Mouse (Mus musculus) frontal cortex, postnatal 10 days (tissue): ENCODE measurements around the gene Nxph1.
A peak's percentile ranks its signal among the peaks of the same experiment; 100 is the strongest.

Experiments used
- DNase-seq, 2 experiments: peaks; one replicate each; pipeline ENCODE4 v3.0.0; 2022; ENCODE audit warnings: low spot score in 2 of 2, mixed read lengths in 1 of 2

The Nxph1 gene

DNA sequence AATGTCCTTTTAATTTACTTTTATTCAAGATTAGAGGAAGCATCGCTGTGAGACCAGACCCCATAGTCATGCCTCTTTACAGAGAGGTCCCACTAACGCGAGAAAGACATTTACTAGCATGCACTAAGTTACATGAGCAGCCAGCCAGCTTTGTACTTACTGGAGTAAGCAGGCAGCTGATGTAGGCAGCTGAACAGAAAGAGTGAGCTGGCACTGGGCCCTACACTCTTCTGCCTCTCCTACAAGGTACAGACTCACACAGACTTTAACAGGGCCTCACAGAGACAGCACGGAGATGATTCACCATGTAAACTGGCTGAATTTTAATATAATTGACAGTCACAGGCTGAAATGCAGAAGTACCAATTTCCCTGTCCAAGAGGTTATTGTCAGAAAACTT is 11.6 kb downstream of the Nxph1 start:
- no peak for DNase-seq

DNA sequence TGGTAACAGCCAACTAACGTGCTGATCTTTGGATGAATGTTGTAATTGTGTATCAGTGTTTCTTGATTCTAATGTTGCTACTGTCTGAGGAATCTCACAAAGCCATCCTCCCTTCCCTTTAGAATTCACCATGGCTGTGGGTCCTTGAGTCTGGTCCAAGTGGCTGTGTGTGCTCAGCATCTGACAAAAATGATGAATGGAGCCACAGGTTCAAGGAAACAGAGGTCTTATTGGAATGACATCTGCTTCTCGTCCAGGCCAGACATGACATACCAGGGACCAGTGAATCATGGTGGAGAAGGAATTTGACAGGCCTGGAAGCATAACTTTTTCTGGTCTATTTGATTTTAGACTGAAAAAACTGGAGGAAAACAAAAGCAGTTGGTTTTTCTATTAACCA is 22.3 kb downstream of the Nxph1 start:
- no peak for DNase-seq

DNA sequence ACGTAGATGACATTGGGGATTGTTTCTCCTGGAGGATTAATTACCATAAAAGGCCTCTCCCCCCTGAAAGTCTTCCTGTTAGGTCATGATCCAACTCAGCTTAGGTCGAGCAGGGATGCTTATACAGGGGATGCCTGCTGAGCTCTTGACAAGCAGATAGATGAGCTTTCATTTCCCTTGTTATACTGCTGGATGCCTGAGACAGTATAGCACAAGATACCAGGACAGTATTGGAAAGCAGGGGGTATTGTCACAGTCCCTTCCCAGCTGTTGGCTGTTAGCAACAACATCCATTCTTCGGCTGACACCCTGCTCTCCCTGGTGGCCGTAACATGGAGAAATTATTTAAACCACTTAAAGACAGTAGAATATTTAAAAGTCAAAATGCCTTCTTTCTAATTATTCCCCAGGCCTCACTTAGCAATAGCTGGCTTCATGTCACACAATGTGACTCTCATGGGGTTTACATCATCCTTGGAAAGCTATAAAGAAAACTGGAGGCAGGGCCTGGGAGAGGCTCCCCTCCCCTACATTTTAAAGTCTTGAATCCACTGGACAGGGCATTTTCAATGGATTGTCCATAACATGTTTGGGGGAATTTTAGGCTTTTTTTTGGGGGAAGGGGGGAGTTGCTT is 31.1 kb downstream of the Nxph1 start:
- DNase-seq = no peak

DNA sequence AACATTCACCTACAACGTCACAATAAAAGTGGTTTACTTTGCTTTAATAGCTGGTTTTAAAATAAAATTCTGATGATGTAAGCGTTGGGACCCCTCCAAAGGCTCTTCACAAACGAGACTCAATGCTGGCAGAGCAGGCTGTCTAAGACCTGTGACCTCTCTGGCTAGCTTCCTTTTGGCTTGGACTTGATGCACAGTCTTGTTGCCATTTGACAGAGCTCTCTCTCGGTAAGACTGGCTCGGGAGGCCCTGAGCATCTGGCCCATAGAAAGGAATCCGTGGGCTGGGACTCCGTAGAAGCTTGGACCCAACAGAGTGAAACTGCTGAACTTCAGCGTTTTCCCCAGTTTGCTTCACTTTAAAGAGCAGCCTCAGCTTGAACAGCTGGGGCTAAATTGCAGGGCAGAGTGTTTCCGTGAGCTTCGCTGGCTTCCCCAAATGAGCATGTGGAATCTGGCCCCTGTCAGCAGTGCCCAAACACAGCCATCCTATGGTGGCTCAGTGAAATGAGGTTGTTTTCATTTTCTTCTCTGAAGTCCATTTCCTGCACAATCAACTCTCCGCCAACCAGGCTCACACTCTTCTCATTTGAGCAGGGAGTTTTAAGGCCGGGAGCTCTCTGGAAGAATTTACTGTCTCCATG is 48.2 kb downstream of the Nxph1 start:
- DNase-seq = no peak

DNA sequence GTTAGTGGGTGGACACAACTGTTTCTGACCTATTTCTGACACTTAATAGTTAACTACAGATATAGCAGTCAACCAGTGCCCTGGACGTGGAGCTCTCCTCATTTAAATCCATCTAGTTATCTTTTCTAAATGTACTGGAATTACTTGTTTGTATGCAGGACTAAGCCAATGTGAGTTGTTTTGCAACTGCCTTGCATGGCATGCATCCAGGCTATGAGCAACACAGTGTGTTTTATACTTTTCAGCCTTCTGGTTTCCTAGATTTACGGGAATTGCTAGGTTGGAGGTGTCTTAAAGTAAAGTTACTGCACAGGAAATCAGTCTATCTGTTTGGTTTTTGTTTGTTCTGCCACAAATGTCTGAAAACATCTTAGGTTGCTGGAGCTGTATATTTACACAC is 49.1 kb downstream of the Nxph1 start:
- DNase-seq = no peak

DNA sequence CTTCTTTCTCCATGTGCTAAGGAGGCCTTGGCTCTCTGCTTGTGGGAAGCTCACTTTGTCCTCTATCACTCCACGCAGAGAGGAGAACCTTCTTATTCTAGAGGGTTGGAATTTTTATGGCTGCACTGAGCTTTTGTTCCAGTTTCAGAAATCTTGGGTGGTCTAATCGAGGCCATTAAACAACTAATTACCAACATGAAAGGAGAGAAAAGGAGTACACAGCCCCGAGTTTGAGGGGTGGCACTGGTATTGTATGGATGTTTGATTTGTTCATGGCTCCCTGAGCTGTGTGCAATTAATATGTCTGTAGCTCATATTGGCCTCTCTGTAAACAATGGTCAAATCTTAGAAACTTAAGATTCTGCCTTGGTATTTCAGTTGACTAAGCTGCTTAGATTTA is 54.5 kb downstream of the Nxph1 start:
- no peak for DNase-seq

DNA sequence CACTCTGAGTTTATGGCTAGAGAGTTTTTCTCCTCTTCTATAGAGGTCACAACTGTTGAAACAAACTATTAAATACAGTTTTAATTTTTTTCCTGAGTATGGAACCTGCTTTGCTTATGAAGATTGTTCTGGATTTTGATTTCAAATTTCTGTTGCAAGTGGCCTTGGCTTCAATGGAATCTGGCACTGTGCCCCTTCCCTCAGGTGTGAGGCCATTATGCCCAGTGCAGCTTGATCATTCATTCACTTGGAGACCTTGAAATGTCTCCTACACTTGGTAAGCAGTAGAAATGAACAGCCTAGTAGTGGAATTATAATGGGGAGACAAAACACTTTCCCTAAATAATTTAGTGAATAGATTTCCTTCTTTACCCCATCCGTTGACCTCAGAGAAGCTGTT is 78.4 kb downstream of the Nxph1 start:
- DNase-seq = no peak

DNA sequence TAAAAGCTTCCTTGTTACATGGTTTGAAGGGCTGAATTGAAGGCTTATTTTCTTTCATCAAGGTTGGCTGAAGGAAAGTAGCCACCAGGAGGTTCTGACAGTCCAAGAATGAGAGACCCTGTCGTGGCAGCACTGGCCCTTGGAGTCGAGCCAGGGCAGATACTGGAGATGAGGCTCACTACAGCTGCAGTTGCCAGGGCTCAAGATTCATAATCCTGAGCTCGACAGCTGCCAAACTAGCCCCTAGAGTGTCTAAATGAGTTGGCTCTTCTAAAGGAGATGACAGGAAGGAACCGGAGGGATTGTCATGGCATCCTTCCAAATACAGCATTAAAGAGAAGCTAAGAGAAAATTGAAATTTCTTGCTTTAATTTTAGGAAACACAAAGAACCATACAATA is 78.9 kb downstream of the Nxph1 start:
- peak in 1 of 2 experiments; percentile 3 for DNase-seq

DNA sequence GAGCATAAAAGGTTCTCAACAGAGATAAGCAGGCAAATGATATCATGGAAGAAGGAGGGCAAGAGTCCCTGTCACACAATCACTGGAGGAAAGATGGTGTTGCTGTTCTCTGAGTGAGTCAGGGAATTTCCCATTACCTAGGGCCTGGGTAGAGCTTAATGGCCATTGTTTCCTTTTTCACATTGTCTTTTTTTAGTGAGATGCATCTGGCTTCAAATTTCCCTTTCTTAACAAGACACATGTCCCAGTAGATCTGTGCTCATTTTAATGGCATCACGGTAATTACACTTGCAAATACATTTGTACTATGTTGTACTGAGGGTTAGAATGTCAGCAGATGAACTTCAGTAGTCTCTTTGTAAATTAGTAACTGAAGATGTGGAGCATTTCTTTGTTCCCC is 80.3 kb downstream of the Nxph1 start:
- no peak for DNase-seq

DNA sequence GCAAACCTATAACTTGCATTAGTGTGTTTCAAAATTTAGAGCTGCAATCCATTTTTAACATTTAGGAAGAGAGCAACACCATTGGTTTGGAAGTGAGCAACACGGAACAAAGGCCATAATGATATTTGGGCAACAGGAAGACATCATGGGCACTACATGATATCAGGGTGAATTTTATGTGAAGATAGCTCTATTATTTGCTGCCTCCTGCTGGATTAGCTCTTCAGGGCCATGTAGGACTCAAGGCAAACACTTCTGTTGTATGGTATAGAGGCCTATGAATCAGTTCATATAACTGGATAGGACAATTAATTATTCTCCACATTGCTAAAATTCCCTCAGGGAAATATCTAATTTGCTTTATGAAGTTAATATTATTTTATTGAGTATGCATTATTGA is 91.1 kb downstream of the Nxph1 start:
- no peak for DNase-seq

DNA sequence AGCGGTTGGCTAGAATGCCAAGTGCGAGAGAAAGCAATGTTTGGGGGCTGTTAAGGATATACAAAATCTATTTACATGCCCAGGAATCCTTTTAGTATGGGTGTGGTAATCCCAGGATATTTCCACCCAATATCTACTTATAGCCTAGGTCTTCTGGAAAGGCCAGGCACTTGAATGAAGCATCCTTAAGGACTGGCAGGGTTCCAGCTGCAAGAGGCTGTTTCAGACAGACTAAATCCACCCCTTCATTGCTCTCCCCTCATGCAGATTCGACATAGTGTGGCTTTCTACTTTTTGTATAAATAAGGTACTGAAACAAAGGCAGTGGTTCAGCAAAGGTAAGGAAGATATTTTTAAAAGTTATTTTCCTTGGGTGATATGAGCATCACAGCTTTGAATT is 92.8 kb downstream of the Nxph1 start:
- DNase-seq = no peak

DNA sequence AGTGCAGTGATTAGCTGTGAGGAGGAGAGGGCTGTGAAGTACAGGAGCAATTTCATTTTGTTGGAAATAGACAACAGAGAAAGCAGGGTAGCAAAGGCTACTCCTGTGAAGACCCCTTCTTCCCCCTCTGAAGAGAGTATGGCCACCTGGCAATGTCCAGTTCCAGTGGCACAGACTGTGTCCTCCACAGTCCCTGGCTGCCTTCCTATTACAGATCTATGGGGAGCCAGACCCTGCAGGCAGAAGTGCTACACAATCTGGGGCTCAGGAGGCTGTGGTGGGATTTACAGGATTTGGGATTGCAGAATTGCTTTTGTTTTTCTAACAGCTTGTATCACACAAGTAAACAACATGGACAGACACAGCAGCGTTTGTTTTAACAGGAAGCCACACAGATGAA is 94.2 kb downstream of the Nxph1 start:
- DNase-seq = no peak

DNA sequence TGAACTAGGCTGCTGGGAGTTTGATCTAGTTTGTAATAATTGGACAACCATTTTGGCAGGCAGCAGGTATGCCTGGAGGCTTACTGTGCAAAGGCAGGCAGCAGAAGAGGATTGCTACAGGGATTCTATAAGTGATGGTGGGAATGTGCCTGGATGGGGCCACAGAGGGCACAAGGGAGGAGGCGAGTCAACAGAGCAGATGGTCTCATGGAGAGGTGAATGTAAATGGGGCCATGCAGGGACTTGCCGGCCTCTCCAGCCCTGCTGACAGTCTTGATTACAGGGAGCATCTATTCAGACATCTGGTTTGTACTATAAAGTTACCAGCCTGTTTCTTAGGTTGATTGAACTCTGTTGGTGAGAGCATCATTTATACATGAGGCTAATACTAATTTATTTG is 98.6 kb downstream of the Nxph1 start:
- DNase-seq = no peak

DNA sequence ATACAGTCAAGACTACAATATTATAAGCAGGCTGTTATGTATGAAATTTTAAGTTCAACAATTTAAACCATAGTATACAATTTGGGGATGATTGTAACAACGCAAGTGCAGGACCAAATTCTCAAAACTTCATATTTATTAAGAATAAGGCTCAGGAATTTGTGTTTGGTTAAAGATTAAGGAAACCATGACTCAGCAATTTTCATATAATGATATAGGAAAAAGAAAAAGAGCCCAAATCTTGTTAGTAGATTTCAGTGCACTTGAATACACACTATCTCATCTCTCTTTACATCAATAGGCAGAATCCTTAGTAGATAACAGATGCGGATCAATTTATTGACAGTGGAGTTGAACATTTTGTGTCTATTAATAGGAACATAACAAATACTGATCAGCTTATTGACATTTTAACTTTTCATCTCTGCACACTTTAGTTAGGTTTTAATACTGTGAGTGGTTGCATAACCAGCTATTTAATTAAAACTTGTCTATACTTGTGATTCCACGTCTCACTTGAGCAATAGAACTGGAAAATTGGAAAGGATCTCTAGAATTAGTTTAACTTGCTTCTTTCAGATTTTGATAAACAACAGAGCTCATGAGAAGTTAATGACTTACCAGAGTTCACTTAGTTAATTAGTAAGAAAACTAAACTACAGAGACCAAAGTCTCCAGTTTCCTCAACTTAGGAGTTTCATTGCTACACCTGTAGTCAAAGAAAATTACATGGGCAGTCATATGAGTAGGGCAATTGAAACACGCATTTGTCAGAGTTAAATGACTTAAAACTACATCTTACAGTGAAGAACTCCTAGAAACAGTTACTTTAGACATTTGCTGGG is 113.3 kb downstream of the Nxph1 start:
- DNase-seq = no peak

DNA sequence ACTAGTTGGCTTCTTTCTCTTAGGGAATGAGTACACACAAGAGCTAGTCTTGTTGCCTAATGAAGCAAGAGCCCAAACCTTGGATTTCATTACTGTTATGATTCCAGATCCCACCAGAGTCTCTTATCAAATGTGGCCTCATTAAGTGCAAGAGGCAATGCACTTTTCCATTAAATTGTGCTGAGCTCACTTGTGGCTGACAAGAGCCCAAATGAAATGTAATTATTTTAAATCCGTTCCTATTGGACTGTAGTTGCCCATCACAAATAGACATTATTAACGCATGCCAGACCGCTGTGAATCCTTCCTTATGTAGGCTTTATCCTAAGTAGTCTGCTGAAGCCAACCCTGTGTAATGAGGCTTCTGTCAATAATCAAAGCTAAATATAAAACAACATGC is 118.2 kb downstream of the Nxph1 start:
- no peak for DNase-seq

DNA sequence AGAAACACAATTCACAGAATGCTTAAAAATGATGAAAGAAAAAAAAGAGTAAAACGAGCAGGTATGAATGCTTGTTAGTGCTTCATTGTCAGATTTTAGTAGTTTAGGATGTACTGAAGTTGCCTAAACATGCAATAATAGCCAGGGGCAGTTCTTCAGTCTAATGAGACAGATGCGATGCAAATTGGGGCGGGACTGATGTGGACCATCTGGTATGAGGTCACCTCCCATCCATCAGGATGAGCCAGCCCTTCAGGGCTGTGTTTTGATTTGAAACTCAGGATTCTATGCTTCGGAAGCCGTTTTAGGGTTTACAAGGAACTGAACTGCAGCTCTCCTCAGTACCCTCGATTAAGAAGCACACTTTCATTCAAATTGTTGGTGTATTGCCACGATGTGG is 121.7 kb downstream of the Nxph1 start:
- no peak for DNase-seq

DNA sequence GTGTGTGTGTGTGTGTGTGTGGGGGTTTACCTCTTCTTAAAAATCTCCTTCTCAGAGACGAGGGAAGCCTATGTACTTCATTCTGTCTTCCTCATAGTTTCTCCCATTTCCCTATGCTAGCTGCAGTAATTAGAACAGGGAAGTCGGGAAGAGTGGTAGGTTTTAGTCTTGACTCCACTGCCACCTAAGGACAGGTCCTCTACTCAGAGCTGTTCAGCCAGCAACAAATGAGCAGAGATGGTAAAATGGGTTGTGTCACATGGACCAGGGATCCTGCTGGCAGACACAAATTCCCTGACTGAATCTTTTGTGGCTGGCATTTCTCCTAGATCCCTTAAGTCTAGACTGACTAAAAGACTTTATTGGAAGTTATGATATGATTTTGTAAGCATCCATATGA is 128.2 kb downstream of the Nxph1 start:
- no peak for DNase-seq

DNA sequence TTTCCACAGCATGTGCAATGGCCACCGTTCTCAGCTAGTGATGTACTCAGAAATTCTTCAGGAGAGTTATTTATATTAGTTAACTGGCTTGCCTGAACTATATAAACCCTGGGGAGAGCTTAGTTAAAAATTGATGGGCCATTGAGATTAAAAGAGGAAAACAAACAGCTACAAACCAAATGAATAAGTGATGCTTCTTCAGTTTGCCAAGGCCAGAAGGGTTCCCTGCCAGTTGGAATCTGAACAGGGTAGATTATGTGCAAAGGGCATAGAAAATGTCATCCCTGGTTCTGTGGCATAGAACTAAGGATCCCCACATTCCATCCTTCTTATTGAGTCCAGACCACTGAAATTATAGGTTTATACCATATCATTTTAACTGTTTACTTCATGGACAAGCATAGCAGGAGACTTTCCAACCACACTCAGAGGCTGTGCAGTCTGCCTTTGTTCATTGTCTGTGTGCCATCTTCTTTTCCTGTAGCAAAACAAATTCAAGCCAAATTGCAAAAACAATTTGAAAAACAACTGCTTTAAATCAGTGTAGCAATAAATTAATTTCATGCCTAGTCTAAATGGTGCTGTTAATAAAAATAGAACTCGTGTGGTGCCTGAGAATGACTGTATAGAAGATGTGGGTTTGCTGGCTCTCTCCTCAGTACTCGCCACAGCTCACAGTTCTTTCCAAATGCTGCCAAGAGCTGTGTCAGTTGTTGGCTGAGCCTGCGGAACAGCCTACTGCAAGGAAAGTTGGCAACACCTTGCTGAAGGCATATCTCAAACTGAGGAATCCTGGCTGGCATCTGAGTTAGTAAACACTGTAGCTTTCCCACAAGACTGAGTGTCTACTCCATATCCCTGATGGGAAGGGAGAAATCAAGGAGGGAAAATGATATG is 129.8 kb downstream of the Nxph1 start:
- DNase-seq = peak; percentile 14 to 33

DNA sequence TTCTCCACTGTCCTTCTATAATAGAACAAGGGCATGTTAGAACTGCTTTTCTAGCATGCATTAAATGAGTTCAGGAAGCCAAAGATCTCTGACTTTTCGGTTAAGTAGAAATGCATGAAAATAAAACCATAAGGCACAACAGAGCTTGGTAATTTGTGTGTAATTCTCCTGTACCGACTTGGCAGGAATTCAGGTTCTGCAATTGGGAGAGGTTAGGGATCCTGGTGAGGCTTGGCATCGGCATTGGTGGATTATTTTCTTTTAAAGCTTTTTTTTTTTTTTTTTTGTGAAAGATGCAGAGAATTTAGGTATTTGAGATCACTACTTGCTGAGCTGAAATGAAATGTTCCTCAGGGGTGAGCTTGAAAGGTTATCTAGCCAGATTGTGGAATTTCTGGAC is 135.6 kb downstream of the Nxph1 start:
- DNase-seq = no peak

DNA sequence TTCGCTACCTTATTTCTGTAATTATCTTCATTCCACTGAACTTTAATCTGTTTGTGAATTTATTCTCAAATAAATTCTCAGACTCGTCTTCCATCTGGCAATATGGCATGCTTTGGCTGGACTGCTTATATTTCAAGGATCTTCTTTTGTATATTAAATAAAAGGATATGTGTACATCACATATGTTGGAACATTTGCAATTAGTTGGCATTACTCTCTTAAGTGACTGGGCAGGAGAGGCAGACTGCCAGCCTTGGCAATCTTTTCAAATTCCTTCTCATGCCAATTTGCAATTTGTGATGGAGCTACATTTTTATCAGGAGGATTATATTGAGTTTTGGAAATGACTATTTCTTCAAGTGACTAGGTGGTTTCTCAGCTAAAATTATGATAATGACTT is 149.1 kb downstream of the Nxph1 start:
- no peak for DNase-seq

DNA sequence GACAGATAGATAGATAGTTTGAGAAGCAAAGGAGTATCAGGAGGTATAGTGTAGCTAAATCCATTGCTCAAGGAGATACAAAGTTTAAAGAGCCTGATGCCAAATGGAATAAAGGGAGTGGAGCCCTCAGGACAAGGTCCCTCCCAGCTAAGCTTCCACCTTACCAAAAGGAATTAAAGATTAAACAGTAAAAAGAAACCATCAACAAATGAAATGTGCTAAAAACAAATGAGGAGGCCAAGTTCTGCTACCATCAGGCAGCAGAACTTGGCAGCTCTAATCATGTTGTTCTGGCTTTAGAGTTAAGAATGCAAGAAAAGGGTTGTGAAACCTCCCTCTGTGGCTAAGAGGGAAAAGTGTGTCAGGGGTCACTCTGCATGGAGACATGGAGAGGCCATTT is 159.1 kb downstream of the Nxph1 start:
- no peak for DNase-seq

DNA sequence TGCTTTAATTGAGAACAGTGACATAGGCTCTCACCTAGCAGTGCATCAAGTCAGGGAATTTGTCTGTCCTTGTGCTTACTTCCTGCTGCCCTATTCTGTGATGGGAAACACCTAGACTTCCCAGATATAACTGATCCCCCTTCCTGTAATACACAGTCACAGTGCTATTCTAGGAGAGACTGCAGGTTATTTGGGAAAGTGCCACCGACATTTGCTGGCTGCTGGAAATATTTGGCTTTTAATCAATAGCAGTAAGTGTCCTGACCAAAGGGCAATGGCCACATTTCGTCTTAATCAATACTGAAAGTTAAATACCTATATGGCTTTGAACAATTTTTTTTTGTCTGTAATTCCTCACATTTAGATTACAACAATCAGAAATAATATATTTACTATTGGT is 170.9 kb downstream of the Nxph1 start:
- DNase-seq = no peak
